ENCODE assay signal across 8 mouse cellular contexts in the genomic region with DNA sequence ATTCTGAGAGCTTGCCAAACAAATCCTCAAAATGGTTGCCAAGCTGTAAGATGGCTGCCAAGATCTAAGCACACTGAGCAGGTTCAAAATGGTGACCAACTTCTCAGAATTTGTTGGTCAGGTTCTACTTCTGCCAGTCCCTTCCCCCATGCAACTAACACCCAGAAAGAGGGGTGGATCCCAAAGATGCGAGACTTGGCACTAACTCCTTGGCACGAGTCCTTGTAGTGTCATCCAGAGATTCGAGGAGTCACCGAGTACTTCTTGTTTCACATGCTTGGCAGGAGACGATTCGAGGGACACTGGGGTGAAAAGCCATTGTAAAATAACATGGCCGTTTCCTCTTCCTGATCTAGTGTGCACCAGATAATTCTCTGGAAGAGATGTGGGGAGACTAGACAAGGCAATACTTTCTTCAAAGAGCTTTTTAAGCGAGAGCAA.
DNase-seq lines count a peak whose midpoint lies in the region; ATAC-seq and TF ChIP-seq lines count a peak whose summit lies in the region.
"Had no signal": no experiment of that assay in that cellular context is flagged by ENCODE, and none has a peak within 500 bp of the region (broad histone marks: within the 10 kb centered on the region; RNA-seq: fewer than 3 reads in every experiment).

No protein-coding gene starts in this region.

- no peak for TF ChIP-seq CTCF in kidney, adult 2 months (conservative IDR thresholded peaks at IDR 0.05; ENCODE audit: insufficient read depth, insufficient read length, low read depth, low read length)

- 74% methylated on average over 8 of the region's 8 CpGs for WGBS in midbrain, embryonic 14.5 days
- WGBS in midbrain, embryonic 10.5 days = 91% methylated on average over 8 of the region's 8 CpGs
- 38% methylated on average over 8 of the region's 8 CpGs for WGBS in kidney, adult 2 months

- no peaks in the 10 kb centered on the region for H3K9me3 ChIP-seq in midbrain, embryonic 14.5 days (ENCODE audit: control insufficient read depth, low read length)
- H3K9me3 ChIP-seq in midbrain, embryonic 10.5 days (replicated peaks) = no peaks in the 10 kb centered on the region
- H3K9me3 ChIP-seq: megakaryocyte, embryonic 14.5 days had no signal

- ATAC-seq in midbrain, embryonic 14.5 days (ENCODE audit: low FRiP score, low TSS enrichment) = no peak
- ATAC-seq in megakaryocyte-erythroid progenitor cell, adult 5-6 weeks (replicated peaks; ENCODE audit: low FRiP score, low TSS enrichment, poor library complexity, severe bottlenecking) = peak; percentile 61

- H3K9ac ChIP-seq in midbrain, embryonic 14.5 days (replicated peaks; ENCODE audit: low read length) = no peak overlapping the region

- no peak overlapping the region for H3K4me3 ChIP-seq in midbrain, embryonic 14.5 days (replicated peaks; ENCODE audit: low read depth, low read length)
- H3K4me3 ChIP-seq in midbrain, embryonic 10.5 days = no peak overlapping the region
- no peak overlapping the region for H3K4me3 ChIP-seq in brown adipose tissue, adult 24 weeks (ENCODE audit: insufficient read depth, low read depth, low read length)
- H3K4me3 ChIP-seq in kidney, adult 2 months (ENCODE audit: insufficient read depth, low read depth, low read length) = no peak overlapping the region

- no peak overlapping the region for H3K27ac ChIP-seq in midbrain, embryonic 14.5 days (replicated peaks; ENCODE audit: low read depth, low read length)
- H3K27ac ChIP-seq in midbrain, embryonic 10.5 days (replicated peaks) = no peak overlapping the region
- H3K27ac ChIP-seq in brown adipose tissue, adult 24 weeks (replicated peaks; ENCODE audit: low read depth, low read length) = peak overlapping the region; percentile 20
- H3K27ac ChIP-seq in kidney, adult 2 months (ENCODE audit: insufficient read depth, low read depth, low read length) = peak overlapping the region; percentile 18; the same call in 1 of the 2 replicates

- TF ChIP-seq POLR2A in kidney, adult 2 months (IDR thresholded peaks at IDR 0.05; ENCODE audit: low read depth, low read length) = no peak

- H3K36me3 ChIP-seq in midbrain, embryonic 14.5 days (ENCODE audit: control insufficient read depth, insufficient read depth, low read length) = no peaks in the 10 kb centered on the region
- H3K36me3 ChIP-seq in midbrain, embryonic 10.5 days = no peaks in the 10 kb centered on the region
- no peaks in the 10 kb centered on the region; the same call in 1 of the 2 replicates for H3K36me3 ChIP-seq in kidney, adult 2 months (ENCODE audit: control insufficient read depth, insufficient read depth, low read length)

- H3K4me2 ChIP-seq in midbrain, embryonic 14.5 days (ENCODE audit: low read length) = no peak overlapping the region

- DNase-seq in midbrain, embryonic 14.5 days = peak; percentile 55
- no peak for DNase-seq in midbrain, embryonic 10.5 days (ENCODE audit: low spot score)
- DNase-seq in gastrocnemius, postnatal 10 days = peak; percentile 65
- peak; percentile 93 for DNase-seq in kidney, adult 2 months
- DNase-seq in Muller cell, postnatal 12 days (ENCODE audit: inconsistent ontology term) = no peak

- H3K4me1 ChIP-seq in midbrain, embryonic 14.5 days (ENCODE audit: control insufficient read depth, insufficient read depth, low read length) = peaks cover 19% of the 10 kb centered on the region; the same call in 1 of the 2 replicates
- H3K4me1 ChIP-seq in midbrain, embryonic 10.5 days = peaks cover 8% of the 10 kb centered on the region; the same call in 1 of the 2 replicates
- H3K4me1 ChIP-seq in brown adipose tissue, adult 24 weeks (ENCODE audit: control insufficient read depth, insufficient read depth, insufficient read length, low read length) = peaks cover 23% of the 10 kb centered on the region
- peaks cover 5% of the 10 kb centered on the region for H3K4me1 ChIP-seq in kidney, adult 2 months (ENCODE audit: control insufficient read depth, insufficient read depth, low read length)

- H3K27me3 ChIP-seq in midbrain, embryonic 14.5 days (ENCODE audit: control insufficient read depth, insufficient read depth, low read length) = no peaks in the 10 kb centered on the region
- H3K27me3 ChIP-seq in midbrain, embryonic 10.5 days (ENCODE audit: low read depth, poor library complexity, severe bottlenecking) = no peaks in the 10 kb centered on the region
- no peaks in the 10 kb centered on the region for H3K27me3 ChIP-seq in kidney, adult 2 months (replicated peaks; ENCODE audit: control insufficient read depth, insufficient read depth, low read length)
- H3K27me3 ChIP-seq: megakaryocyte, embryonic 14.5 days had no signal

Comparison
In these comparisons a context has a peak if more than half of its experiments do, and no peak if none do; other contexts are left out.
1. DNase-seq: peak in midbrain, embryonic 14.5 days (single experiment), gastrocnemius, postnatal 10 days (single experiment) and kidney, adult 2 months (single experiment); none in midbrain, embryonic 10.5 days (single experiment) and Muller cell, postnatal 12 days (single experiment).
2. H3K27ac ChIP-seq: peak in brown adipose tissue, adult 24 weeks (single experiment) and kidney, adult 2 months (single experiment); none in midbrain, embryonic 14.5 days (single experiment) and midbrain, embryonic 10.5 days (single experiment).